Mouse (Mus musculus) stomach, postnatal 0 days (tissue): Measurements from ENCODE around the gene Il2ra.

ENCODE experiments used
- CTCF ChIP-seq: IDR thresholded peaks from 2 replicates; pipeline ENCODE4 v1.5.1; 2016; ENCODE audit warnings: antibody characterized with exemption, low read depth, mild to moderate bottlenecking, moderate library complexity
- EP300 ChIP-seq: optimal IDR thresholded peaks from 2 replicates; pipeline ENCODE3; 2016; ENCODE audit warnings: antibody characterized with exemption

- TF ChIP-seq CTCF (no peak; the same call in 1 of the 2 replicates), EP300 (no peak)
Observed at GRCm38 (mm10) chr2:11705201-11706025, 62.8 kb downstream of the Il2ra start, which contains the start of gene Il15ra.
